Comparison of ENCODE assay signal across 12 mouse cellular contexts in the genomic region with DNA sequence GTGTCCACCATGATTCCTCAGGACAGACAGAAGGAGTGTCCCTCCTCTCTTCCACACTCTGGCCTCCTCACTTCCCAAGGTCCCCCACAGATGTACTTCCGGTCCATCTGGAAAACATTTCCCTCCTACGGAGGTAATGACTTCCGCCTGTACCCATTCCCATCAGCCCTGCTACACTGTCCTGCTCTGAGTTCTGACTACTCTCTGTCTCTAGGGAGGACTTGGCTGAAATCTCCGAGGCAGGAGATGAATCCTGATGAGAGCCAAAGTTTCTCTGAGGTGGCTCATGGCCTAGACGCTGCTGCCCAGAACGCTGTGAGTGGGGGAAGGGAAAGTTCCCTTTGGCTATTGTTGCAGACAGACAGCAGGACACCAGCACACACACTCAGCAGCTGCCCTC. TPM values are rescaled to one million over a fixed set of nuclear protein-coding genes. Genes with fewer than 3 reads are reported as not detected.
DNase-seq lines count a peak whose midpoint lies in the region; ATAC-seq and TF ChIP-seq lines count a peak whose summit lies in the region.
"Had no signal": no experiment of that assay in that cellular context is flagged by ENCODE, and none has a peak within 500 bp of the region (broad histone marks: within the 10 kb centered on the region; RNA-seq: fewer than 3 reads in every experiment).

No protein-coding gene starts in this region.

- 29% methylated on average over 6 of the region's 6 CpGs for WGBS in hindbrain, embryonic 14.5 days
- 46% methylated on average over 6 of the region's 6 CpGs for WGBS in kidney, embryonic 16.5 days

- no peak for ATAC-seq in hindbrain, embryonic 14.5 days (ENCODE audit: low FRiP score)
- no peak for ATAC-seq in kidney, embryonic 16.5 days (ENCODE audit: low FRiP score, low TSS enrichment)

- intact Hi-C loops in gastrocnemius, adult 2 months (cut with DNase I): no loop called here

- H3K4me1 ChIP-seq in hindbrain, embryonic 14.5 days (replicated peaks; ENCODE audit: control insufficient read depth, insufficient read depth, low read length): peaks cover 33% of the 10 kb centered on the region
- peaks cover 25% of the 10 kb centered on the region for H3K4me1 ChIP-seq in kidney, embryonic 16.5 days (ENCODE audit: insufficient read depth, low read length)

- DNase-seq in gastrocnemius, adult 2 months: peak; percentile 49
- DNase-seq in gastrocnemius, postnatal 4 days (ENCODE audit: low spot score in 2 of 2): no peak
- DNase-seq in embryo, embryonic 9.5 days (ENCODE audit: extremely low spot score): peak; percentile 34
- peak; percentile 38 for DNase-seq in hindbrain, embryonic 14.5 days (ENCODE audit: low spot score)
- DNase-seq in neural tube, embryonic 10.5 days (ENCODE audit: extremely low spot score, low spot score): peak; percentile 32
- no peak for DNase-seq in yolk sac, embryonic 10.5 days (ENCODE audit: low spot score)
- DNase-seq in kidney, adult 9 months: no peak
- DNase-seq: cerebellum, adult 18-20 months; heart, postnatal 14 days; layer of hippocampus, postnatal 36 days; lung, embryonic 14.5 days had no signal

- H3K27ac ChIP-seq in gastrocnemius, adult 2 months: peak overlapping the region; percentile 40; the same call in 1 of the 2 replicates
- peak overlapping the region; percentile 73; the same call in 1 of the 2 replicates for H3K27ac ChIP-seq in hindbrain, embryonic 14.5 days
- H3K27ac ChIP-seq in kidney, embryonic 16.5 days (ENCODE audit: low read length): no peak overlapping the region

- no peaks in the 10 kb centered on the region for H3K36me3 ChIP-seq in hindbrain, embryonic 14.5 days (replicated peaks; ENCODE audit: control insufficient read depth, insufficient read depth)
- no peaks in the 10 kb centered on the region for H3K36me3 ChIP-seq in kidney, embryonic 16.5 days (ENCODE audit: insufficient read depth, low read length)

- no peaks in the 10 kb centered on the region for H3K9me3 ChIP-seq in hindbrain, embryonic 14.5 days (ENCODE audit: control insufficient read depth, low read length)
- H3K9me3 ChIP-seq in kidney, embryonic 16.5 days (ENCODE audit: low read length): no peaks in the 10 kb centered on the region

- no peak for TF ChIP-seq CTCF in gastrocnemius, adult 2 months (IDR thresholded peaks at IDR 0.05)

- no peak overlapping the region for H3K9ac ChIP-seq in hindbrain, embryonic 14.5 days
- H3K9ac ChIP-seq in kidney, embryonic 16.5 days (replicated peaks; ENCODE audit: low read length): no peak overlapping the region
- H3K9ac ChIP-seq: lung, embryonic 14.5 days had no signal

- H3K4me3 ChIP-seq in gastrocnemius, adult 2 months: no peak overlapping the region
- no peak overlapping the region for H3K4me3 ChIP-seq in hindbrain, embryonic 14.5 days (replicated peaks; ENCODE audit: low read length)
- H3K4me3 ChIP-seq in kidney, embryonic 16.5 days (ENCODE audit: low read length): no peak overlapping the region

- H3K27me3 ChIP-seq in hindbrain, embryonic 14.5 days (ENCODE audit: control insufficient read depth, insufficient read depth, low read length): peaks cover 11% of the 10 kb centered on the region
- H3K27me3 ChIP-seq in kidney, embryonic 16.5 days (ENCODE audit: insufficient read depth, low read length): peaks cover 12% of the 10 kb centered on the region

- no peak overlapping the region for H3K4me2 ChIP-seq in hindbrain, embryonic 14.5 days (replicated peaks)
- H3K4me2 ChIP-seq in kidney, embryonic 16.5 days (replicated peaks; ENCODE audit: low read depth, low read length): no peak overlapping the region
- H3K4me2 ChIP-seq: lung, embryonic 14.5 days had no signal

RNA-seq across cellular contexts. Expression of a gene that starts 5.0 kb away (rescaled TPM):
- not detected for total RNA-seq in gastrocnemius, adult 2 months (2021)
- under 1 TPM; 0.47 to 0.54 TPM for total RNA-seq in gastrocnemius, postnatal 4 days (2021)
- polyA plus RNA-seq in hindbrain, embryonic 14.5 days (2014; fragmentation: Nextera tagmentation; extraction: Ambion mirVana): 0.20 and 0.47 TPM in 2 replicates
- 0.27 and 0.36 TPM in 2 replicates for polyA plus RNA-seq in kidney, embryonic 16.5 days (2015; fragmentation: Nextera tagmentation; extraction: Ambion mirVana)

RNA-seq across cellular contexts. Expression of a gene that starts 7.6 kb away (rescaled TPM):
- total RNA-seq in gastrocnemius, adult 2 months (2021): 10 to 100 TPM in 1 of 2 experiments, 1 to 10 TPM in 1; 8.1 to 15.6 TPM
- 1 to 10 TPM; 4.6 to 5.0 TPM for total RNA-seq in gastrocnemius, postnatal 4 days (2021)
- 7.5 and 8.6 TPM in 2 replicates for polyA plus RNA-seq in hindbrain, embryonic 14.5 days (2014; fragmentation: Nextera tagmentation; extraction: Ambion mirVana)
- 2.3 and 2.6 TPM in 2 replicates for polyA plus RNA-seq in kidney, embryonic 16.5 days (2015; fragmentation: Nextera tagmentation; extraction: Ambion mirVana)

RNA-seq across cellular contexts. Expression of a gene that starts 59.0 kb away (rescaled TPM):
- total RNA-seq in gastrocnemius, adult 2 months (2021): 10 to 100 TPM; 46.0 to 75.6 TPM
- total RNA-seq in gastrocnemius, postnatal 4 days (2021): 10 to 100 TPM; 63.5 to 67.8 TPM
- 102 and 113 TPM in 2 replicates for polyA plus RNA-seq in hindbrain, embryonic 14.5 days (2014; fragmentation: Nextera tagmentation; extraction: Ambion mirVana)
- polyA plus RNA-seq in kidney, embryonic 16.5 days (2015; fragmentation: Nextera tagmentation; extraction: Ambion mirVana): 144 and 158 TPM in 2 replicates

Comparison
In these comparisons a context has a peak if more than half of its experiments do, and no peak if none do; other contexts are left out.
1. DNase-seq: peak in gastrocnemius, adult 2 months (single experiment), embryo, embryonic 9.5 days (single experiment), hindbrain, embryonic 14.5 days (single experiment) and neural tube, embryonic 10.5 days (single experiment); none in gastrocnemius, postnatal 4 days (0 of 2), yolk sac, embryonic 10.5 days (single experiment) and kidney, adult 9 months (single experiment).